Mouse (Mus musculus): ENCODE data around the gene Adad2. TPM values are rescaled to one million over a fixed set of nuclear protein-coding genes. Genes with fewer than 3 reads are reported as not detected.

Adad2 gene
- not detected for total RNA-seq (2022)

DNA sequence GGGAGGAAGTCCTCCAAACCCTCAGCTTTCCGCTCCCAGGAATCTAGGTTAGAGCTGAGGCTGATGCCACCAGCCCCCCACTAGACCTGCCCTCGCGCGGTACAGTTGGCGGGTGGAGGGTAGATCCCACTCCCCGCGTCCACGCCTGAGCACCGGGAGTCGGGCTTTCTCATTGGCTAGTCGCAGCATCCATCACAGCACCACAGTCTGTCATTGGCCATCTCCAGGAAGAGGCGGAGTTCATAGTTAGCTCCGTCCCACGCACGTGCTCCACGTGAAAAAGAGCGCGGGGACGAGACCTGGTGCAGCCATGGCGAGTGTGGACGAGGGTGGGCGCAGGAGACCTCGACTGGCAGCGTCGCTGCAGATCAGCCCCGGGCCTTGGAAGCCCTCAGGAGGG lies at the start of gene Adad2:
TSS of gene Adad2 (plus strand) at position 277 of the 400 bp plus-strand sequence.
- DNase-seq = no peak

DNA sequence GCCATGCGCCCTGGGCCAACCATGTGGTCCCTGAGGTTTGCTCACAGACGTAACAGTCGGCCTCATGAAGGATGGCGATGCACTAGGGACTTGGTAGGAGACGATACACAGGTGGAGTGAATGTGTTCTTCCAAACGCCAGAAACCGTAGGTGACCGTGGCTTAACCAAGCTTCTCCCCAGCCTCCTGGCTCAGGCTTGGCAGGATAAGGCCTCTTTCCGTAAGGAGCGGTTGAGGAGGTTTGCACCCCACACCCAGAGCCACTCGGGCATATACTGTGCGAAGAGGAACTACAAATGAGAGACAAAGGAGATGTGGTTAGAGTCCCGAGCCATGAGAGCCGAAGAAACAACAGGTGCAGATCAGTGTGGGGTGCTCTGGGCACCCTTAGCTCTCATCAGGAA lies 48.7 kb upstream of the Adad2 start:
- no peak for DNase-seq

DNA sequence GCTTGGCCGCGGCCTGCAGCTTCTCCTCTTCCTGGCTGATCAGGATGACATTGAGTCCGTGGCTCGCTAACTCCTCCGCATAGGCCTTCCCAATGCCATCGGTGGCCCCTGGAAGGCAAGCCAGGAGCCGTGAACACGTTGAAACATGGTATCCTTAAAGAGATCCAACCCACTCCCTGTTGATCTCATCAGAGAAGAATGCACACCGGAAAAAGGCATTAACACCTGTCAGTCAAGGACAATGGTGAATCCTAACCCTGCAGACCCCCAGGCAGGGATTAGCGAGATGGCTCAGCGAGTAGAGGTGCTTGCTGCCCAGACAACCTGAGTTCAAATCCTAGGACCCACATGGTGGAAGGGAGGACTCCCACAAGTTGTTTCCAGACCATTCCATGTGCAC lies 46.2 kb upstream of the Adad2 start:
- no peak for DNase-seq

DNA sequence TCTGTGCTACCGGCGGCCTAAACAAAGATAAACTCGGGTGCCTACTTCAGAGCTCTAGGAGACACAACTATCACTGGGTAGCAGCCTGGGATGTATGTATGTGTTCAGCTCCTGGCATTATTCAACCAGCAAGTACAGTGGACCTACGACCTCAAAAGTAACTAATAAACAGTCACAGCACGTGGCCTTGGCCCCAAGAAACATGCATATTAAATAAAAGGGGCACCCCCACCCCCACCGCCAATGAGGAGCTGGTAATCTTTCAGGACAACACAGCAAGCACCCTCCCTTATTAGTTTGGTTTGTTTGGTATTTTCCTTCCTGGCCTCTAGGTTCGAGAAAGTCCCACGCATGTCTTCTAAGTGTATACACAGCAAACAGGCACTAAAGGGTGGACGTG lies 44.3 kb upstream of the Adad2 start:
- DNase-seq = no peak

DNA sequence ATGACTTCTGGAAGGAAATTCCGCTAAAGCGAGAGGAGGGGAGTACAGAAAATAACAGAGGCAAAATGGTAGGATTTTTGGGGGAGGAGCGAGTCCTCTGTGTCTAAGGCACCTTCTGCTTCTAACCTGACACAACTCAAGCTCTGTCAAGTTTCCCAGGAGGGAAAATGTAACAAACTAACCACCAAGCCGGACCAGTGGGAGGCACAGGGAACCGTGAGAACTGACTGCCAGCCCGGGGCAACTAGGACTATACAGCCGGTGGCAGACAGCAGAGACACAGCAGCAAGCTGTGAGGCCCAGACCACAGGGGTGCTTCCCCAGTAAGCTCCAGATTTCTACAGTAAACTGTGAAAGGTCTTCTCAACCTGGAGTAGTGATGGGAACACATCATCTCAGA lies 43.6 kb upstream of the Adad2 start:
- DNase-seq = no peak

DNA sequence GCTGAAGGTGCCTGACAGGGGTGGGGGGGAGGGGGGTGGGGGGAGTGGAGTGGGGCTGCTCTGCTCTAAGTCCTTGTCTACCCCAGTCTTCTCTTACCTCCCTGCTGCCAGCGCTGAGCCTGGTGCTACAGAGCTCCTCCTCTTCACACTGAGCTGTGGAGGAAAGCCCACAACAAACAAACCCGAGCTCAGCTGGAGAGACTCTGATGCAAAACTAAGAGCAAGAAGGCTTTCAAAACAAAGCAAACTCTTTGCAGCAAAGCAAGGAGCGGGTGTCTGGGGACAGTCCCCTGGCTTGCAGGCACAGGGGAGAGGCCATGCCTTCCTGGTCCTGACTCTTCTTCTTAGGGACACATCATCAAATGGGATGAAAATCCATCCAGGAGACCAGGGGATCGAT lies 42.7 kb upstream of the Adad2 start:
- DNase-seq = no peak

DNA sequence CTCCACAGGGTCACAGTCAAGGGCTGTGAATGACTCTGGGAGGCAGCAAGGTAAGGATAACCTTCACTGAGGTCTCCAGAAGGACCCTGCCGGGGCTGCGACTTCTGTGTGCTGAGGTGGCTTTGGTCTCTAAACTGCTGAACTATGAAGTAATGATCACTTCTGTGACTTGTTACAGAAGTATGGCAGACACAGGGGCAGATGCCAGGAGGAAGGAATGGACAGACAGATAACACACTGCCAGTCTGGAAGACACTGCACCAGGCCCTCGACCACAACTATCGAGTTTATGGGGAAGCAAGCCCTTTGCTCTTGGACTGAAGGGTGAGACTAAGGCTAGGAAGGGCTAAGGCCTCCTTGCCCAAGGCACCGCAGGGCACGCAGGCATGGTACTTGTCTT lies 41.4 kb upstream of the Adad2 start:
- DNase-seq = no peak

DNA sequence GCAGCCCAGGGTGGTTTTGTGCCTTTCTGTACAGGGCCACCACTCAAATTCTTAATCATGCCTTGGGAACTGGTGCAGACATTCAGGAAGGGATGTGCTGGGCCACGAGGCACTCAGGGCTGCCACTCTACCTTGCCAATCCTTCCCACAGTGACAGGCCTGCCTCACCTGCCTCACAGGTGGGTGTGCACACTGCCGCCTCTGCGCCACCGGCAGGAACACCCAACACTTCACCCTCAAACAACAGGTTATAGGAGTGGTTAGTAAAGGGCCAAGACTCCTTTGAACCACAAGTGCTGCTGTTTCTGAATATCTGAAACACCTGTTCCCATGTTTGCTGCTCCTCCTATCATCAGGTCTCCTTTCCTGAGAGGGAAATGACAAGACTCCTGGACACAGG lies 40.1 kb upstream of the Adad2 start:
- no peak for DNase-seq

DNA sequence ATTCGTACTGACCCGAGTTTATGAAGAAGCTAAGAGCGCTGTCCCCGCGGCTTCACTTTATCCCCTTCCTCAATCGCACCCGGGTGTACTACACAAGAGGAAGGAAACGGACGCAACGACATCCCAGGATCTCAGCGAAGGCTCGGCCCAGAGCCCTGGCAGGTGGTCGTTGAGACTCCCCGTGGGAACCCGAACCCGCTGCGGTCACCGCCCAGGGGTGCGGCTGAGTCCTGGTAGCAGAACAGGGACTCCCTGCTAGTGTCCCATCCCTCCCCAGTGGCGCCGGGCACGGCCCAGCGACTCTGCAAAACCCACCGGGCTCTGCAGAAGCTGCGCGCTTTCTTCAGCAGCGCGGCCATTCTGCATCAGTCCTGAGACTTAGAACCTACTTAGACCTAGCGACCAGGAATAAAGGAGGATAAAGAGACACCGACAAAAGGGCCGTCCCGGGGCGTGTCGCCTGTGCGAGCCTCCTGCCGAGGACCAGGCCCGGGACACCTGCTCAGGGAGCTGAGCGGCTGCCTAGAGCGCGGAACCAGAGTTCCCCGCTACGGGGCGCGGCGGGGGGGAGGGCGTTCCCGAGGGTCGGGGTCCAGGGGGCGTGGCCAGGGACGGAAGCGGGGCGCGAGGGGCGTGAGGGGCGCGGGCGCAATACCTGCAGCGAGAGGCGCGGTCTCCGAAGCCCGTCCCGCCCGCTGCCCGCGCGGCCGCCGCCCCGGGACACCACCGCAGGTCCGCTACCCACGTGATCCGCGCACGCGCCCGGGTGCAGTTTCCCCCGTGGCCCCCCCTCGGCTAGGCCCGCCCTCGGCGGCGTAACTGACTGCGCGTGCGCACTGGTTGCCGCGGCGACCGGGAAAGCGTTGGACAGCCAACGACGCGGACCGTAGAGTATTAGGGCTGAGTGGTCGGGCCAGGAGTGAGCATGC lies 37.8 kb upstream of the Adad2 start, which contains the start of the genes Hsdl1 and Dnaaf1:
TSS of gene Hsdl1 (minus strand) at position 747 of the 929 bp plus-strand sequence.
TSS of gene Dnaaf1 (plus strand) at position 799 of the 929 bp plus-strand sequence.
- peak; percentile 94 for DNase-seq

DNA sequence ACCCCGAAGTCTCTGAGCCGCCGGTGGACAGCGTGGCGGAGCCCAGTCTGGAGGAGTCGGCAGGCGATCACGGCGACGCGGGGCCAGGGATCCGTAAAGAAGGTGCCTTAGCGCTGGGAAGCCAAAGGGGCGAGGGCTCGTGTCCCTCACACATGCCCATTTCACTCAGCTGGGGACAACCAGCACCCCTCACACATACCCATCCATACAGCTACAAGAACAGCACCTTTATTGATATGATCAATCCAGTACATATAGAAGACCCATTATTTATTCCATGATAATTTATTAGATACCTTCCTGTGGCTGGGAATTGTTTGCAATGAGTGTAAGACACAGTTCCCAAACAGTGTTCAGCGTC lies 37.2 kb upstream of the Adad2 start:
- DNase-seq = no peak

DNA sequence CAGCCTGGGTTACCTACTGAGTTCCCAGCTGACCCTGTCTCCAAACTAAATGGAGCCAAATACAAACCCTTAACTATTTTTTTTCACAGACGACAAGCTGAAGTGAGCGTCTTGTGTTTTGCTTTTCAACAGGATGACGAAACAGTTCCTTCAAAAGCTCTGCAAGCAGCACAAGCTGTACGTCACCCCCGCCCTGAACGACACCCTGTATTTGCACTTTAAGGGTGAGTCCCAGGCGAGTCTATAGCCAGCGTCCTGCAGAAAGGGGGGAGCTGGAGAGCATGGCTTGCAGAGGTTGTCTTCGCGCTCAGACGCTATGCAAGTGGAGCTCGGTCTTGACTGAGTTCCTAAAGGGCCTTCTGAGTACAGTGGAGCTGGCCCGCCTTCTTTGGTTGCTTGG lies 33.5 kb upstream of the Adad2 start:
- no peak for DNase-seq

DNA sequence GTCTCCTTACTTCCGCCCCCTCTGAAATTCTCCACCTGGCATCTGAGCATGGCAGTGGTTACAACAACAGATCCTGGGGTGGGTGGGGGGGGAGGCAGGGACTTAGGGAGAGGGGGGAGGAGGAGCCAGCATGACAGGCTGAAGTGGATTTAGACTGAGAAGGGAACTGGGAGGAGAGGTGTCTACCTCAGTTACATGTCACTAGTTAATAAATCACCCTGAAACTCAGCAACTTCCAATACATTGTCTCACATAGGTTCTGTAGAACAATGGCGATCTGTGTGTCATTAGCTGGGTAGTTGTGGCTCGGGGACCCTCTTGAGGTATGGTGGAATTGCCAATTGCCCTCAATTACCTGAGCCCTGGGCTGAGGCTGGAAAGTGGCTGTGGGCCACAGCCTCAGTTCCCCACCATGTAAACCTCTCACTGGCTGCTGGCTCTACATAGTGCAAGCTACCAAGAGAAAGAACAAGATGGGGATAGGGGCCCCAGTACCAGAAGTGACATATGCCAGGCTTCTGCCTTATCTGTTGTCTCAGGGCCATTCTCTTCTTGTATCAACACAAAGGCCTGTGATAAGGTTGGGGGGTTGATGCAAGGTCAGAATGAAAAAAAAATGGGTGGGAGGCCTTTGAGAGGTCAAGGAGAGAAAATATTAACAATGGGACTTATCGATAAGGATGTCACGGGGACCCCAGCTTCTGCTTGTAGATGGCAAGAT lies 31.9 kb upstream of the Adad2 start:
- DNase-seq = no peak

DNA sequence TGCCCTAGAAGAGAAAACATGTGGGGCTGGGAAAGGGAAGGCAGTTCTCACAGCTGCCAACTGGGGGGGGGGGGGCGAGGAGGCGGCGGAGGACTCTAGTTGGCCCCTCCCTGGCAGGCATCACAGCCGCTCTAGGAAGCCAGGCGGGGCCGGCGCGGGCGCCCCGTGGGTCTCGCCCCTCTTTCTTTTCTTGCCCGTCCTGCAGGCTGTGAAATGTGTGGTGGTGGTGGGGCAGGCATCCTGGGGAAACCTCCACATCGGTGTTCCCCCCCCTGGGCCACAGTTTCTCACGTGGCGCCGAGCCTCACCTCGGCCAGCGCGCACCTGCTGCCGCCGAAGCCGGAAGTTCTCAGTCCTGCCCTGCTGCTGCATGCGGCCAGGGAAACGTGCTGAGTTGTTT lies 26.6 kb upstream of the Adad2 start:
- no peak for DNase-seq

DNA sequence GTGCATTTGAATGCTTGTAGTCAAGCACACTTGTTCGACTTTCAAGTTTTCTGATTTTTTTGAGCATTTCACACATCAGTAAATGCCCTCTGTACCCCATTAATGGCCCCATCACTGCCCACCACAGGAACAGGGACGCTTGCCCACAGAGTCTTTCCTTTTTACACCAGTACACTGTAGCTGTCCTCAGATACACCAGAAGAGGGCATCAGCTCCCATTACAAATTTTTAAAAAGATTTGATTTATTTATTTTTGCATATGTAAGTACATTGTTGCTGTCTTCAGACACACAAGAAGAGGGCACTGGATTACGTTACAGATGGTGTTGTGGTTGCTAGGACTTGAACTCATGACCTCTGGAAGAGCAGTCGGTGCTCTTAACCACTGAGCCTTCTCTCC lies 24.2 kb upstream of the Adad2 start:
- DNase-seq = no peak

DNA sequence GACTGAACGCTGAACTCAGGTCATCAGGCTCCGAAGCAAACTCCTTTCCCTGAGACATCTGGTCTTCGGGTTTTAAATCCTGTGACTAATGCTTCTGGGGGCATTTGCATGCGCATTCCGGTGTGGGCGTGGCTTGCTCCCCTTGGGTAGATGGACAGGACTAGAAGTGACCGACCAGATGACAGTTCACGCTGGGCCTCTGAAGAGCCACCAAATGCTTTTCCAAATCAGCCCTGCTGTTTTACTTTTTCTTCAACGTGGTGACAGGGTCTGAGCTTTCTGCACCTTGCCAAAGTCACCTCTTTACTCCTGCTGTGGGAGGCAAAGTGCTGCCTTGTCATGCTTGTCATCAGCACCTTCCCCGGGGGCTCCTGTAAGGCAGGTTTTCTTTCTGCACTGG lies 23.7 kb upstream of the Adad2 start:
- DNase-seq = no peak

DNA sequence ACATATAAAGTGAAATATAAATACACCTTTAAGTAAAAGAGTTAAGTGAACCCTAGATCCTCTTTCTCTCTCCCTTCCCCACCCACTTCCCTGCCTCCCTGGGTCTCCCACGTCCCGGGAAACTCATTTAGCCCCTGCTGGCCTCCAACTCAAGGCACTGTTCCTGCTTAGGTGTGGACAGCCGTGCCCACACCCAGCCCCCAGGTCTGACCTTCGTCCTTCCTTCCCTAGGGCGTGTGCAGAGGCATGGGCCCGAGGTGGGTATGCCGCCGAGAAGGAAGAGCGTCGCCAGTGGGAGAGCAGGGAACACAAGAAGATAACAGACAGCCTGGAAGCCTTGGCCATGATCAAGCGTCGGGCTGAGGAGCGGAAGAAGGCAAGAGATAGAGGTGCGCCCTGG lies 22.2 kb upstream of the Adad2 start:
- no peak for DNase-seq

DNA sequence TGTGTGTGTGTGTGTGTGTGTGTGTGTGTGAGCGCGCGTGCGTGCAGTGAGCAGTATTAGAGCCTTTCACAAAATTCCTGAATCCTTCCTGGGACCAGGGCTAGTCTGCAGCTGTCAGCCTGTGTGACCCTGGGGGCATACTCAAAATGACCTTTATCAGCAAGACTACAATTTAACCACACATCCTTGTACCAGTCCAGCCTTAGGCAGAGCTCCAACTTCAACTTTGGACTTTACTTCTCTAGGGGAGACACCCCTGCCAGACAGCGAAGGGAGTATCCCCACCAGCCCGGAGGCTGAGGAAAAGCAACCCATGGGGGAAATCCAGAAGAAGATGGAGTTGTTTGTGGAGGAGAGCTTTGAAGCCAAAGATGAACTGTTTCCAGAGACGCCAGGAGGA lies 21.1 kb upstream of the Adad2 start:
- no peak for DNase-seq

DNA sequence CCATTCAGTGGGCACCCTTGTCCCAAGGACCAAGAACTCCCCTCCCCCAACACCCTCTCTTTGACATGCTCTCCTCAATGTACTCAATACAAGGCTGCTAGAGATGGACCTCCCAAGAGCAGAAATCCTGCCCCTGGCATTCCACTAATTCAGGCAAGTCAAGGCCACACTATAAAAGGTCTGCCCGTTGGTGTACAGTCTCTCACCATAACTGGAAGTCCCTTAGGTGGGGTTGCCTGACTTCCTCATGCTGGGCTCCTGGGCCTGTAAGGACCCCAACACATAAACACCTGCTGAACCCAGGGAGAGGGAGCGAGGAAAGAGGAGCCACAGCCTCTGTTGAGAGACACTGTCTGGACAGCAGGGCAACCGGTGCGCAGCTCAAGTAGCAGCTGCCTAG lies 8.8 kb upstream of the Adad2 start:
- DNase-seq = no peak

DNA sequence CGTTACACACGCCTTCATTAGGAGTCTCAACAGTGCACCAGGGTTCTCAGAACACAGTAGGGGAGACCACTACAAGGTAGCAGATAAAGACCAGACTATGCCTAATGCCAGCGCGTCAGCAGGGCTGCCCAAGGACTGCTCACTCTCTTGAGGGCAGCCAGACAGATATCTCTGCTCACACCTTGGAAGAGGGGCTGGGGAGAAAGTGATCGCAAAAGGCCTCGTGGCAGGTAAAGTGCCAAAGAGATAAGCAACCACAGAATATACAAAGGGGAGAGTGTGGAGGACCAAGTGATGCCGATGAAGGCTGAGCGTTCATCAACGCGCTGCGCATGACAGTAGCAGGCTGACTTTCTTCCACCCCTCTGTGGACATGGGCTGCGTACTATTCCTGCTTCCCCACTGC lies 8.1 kb upstream of the Adad2 start:
- DNase-seq = no peak

DNA sequence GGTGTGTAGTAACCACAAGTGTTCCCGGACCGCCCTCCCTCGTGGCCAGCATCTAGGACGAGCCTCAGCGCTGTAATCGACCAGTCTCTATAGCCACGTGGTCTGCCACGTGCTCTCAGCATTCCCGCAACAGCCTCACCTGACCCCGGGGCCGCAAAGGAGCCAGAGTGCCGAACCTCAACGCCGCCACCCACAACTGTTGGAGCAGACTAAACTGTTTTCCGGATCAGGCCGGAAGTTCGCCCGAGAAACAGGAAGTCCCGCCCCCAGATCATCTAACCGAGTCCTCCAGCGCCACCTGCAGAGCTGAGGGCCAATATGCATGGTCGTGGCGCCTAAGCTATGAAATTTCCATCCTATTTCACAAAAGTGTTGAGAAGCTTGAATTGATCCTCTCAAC lies 7.6 kb upstream of the Adad2 start, which contains the start of gene Taf1c:
TSS of gene Taf1c (minus strand) at position 227 of the 400 bp plus-strand sequence.
- DNase-seq = peak; percentile 87

DNA sequence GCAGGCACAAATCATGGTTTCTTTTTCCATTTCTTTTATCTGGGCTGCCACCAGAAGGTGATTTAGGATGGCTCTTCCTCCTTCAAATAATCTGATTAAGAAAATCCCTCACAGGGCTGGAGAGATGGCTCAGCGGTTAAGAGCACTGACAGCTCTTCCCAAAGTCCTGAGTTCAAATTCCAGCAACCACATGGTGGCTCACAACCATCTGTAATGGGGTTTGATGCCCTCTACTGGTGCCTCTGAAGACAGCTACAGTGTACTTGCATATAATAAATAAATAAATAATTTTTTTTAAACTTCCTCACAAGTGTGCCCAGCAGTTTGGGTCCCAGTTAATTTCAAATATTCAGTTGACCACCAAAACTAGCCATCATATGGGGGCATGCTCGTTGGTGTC lies 6.3 kb upstream of the Adad2 start:
- no peak for DNase-seq

DNA sequence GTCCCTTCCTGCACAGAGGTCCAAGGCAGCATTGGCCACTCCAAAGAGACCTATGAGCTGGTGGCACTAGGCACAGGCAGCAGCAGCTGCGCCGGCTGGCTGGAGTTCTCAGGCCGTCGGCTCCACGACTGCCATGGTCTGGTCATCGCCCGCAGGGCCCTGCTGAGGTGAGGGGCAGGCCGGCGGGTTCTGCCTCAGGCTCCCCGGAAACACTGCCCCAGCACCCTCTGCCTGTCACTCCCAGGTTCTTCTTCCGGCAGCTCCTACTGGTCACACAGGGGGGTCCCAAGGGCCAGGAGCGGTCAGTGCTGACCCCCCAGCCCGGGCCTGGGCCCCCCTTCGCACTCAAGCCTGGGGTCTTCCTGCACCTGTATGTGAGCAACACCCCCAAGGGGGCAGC lies 2.5 kb downstream of the Adad2 start:
- no peak for DNase-seq

DNA sequence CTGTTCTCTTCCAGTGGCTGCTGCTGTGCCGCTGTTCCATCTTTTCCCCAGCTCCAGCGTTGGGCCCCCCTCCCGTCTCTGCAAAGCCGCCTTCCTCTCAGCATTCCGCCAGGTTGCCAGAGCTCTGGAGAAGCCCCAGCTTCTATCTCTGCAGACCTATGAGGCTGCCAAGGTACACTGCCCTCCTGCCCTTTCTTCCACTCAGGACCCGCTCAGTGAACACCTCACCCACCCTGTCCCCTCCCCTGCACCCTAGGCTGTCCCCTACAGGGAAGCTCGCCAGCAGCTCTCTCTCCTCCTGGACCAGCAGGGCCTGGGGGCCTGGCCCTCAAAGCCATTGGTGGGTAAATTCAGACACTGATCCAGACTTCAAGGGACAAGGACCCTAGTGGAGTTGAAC lies 3.8 kb downstream of the Adad2 start:
- DNase-seq = no peak

DNA sequence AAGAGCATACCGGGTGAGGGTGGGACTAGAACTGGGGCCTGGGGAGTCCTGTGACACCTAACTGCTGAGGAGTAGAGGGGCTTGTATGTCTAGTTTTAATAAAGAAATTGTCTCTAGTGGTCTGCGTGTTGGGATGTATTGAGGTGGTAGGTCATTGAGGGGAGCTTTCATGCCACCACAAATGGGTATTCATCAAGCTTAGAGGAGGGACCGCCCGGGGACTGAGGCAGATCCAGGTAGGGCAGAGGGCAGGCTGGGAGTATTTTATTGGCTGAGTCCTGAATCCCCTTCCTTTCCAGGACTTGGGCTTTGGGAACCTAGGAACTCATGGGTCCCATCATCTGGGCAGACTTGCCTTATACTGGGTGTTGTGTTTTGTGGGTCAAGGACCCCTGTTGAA lies 4.3 kb downstream of the Adad2 start:
- no peak for DNase-seq

All from adrenal gland, adult 8-10 months (tissue).